Mouse (Mus musculus) cerebellum, adult 2 months (tissue): ENCODE results near the gene Borcs7.

Experiments
- CTCF ChIP-seq: fragments of 200-500 bp; IDR thresholded peaks from 2 replicates; pipeline ENCODE4 v1.5.1; 2011; ENCODE audit warnings: low read depth, mild to moderate bottlenecking, control low read depth, low read length, moderate library complexity, borderline replicate concordance; ENCODE audit not compliant: insufficient read depth
- POLR2A ChIP-seq: fragments of 200-500 bp; IDR thresholded peaks from 2 replicates; pipeline ENCODE4 v1.6.1; 2011; ENCODE audit warnings: low read length, control low read depth, borderline replicate concordance; ENCODE audit not compliant: insufficient read depth

GRCm38 (mm10) chr19:46675641-46676040, 14.1 kb upstream of the Borcs7 start:
- TF ChIP-seq POLR2A (no peak), CTCF (no peak)
